ENCODE assay signal across 7 mouse cellular contexts in the genomic region with DNA sequence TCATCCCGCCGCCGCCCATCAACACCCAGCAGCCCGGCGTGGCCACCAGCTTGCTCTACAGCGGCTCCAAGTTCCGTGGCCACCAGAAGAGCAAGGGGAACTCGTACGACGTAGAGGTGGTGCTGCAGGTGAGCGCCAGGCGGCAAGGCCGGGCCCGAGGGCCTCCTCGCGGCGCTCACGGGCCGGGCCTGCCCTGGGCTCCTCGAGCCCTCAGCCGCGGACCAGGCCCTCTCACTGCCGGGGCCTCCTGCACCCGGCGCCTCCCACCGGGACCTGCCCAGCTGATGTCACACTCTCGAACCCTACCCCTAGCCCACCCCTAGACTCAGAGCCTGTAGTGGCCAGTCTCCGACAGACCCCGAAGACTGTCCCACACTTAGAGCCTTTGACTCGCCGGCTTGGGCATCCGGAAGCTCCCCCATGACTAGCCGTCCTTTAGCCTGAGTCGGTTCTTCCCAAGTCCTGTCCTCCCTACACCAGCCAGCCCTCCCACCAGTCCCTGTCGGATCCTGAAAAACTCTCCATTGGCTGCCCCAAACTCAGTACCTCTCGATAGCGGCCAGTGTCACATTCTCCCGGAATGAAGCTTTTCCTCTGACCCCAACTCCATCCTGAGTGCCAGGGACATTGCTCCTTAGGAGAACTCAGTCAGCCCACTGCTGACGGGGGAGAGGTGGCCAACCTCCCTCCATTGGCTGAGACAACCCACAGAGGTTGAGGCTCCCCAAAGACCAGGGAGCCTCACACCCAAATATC. TPM values are rescaled to one million over a fixed set of nuclear protein-coding genes. Genes with fewer than 3 reads are reported as not detected.
DNase-seq lines count a peak whose midpoint lies in the region; ATAC-seq and TF ChIP-seq lines count a peak whose summit lies in the region.

A gene (minus strand): TSS at position 741 of the 756 bp plus-strand sequence.

- DNase-seq in urinary bladder, postnatal 25 days (ENCODE audit: low spot score), result peak; percentile 36
- DNase-seq in urinary bladder, postnatal 14 days (ENCODE audit: low spot score), result no peak
- no peak for DNase-seq in forebrain, postnatal 0 days
- peak; percentile 32 for DNase-seq in limb, embryonic 14.5 days (ENCODE audit: low spot score)

- H3K9me3 ChIP-seq in forebrain, postnatal 0 days (ENCODE audit: low read length), result no peaks in the 10 kb centered on the region
- H3K9me3 ChIP-seq in hindbrain, embryonic 13.5 days, result no peaks in the 10 kb centered on the region
- no peaks in the 10 kb centered on the region for H3K9me3 ChIP-seq in limb, embryonic 14.5 days (ENCODE audit: control insufficient read depth, low read length)

- H3K4me1 ChIP-seq in bone marrow macrophage, adult 2 months (ENCODE audit: control insufficient read depth, insufficient read depth, low read length), result peaks cover 20% of the 10 kb centered on the region
- peaks cover 16% of the 10 kb centered on the region for H3K4me1 ChIP-seq in forebrain, postnatal 0 days (ENCODE audit: insufficient read depth)
- peaks cover 38% of the 10 kb centered on the region for H3K4me1 ChIP-seq in hindbrain, embryonic 13.5 days (replicated peaks)
- H3K4me1 ChIP-seq in limb, embryonic 14.5 days (ENCODE audit: control insufficient read depth, insufficient read depth, low read length), result peaks cover 15% of the 10 kb centered on the region

- H3K79me2 ChIP-seq in myocyte (ENCODE audit: control insufficient read depth, insufficient read depth), result peaks cover 35% of the 10 kb centered on the region

- H3K4me2 ChIP-seq in forebrain, postnatal 0 days (ENCODE audit: low read depth), result peak within 1 kb of the TSS; percentile 67
- peak within 1 kb of the TSS; percentile 80 for H3K4me2 ChIP-seq in hindbrain, embryonic 13.5 days
- H3K4me2 ChIP-seq in limb, embryonic 14.5 days (replicated peaks; ENCODE audit: low read depth, low read length, severe bottlenecking), result peak within 1 kb of the TSS; percentile 88
- peak within 1 kb of the TSS; percentile 92 for H3K4me2 ChIP-seq in myocyte (ENCODE audit: low read depth)

- no peak for TF ChIP-seq CTCF in bone marrow macrophage, adult 2 months (IDR thresholded peaks at IDR 0.05; ENCODE audit: low read depth, low read length)
- TF ChIP-seq CTCF in forebrain, postnatal 0 days (IDR thresholded peaks at IDR 0.05; ENCODE audit: low read depth), result no peak

- no peak for TF ChIP-seq POLR2A in bone marrow macrophage, adult 2 months (IDR thresholded peaks at IDR 0.05; ENCODE audit: borderline replicate concordance, low read depth, low read length)
- TF ChIP-seq POLR2A in limb, embryonic 14.5 days (IDR thresholded peaks at IDR 0.05; ENCODE audit: borderline replicate concordance, extremely low read depth, insufficient read depth, insufficient read length), result no peak
- TF ChIP-seq POLR2A in myocyte (IDR thresholded peaks at IDR 0.05; ENCODE audit: insufficient read length, low read depth), result no peak

- peak within 1 kb of the TSS; percentile 81 for H3K4me3 ChIP-seq in bone marrow macrophage, adult 2 months (ENCODE audit: insufficient read depth, low read length)
- H3K4me3 ChIP-seq in forebrain, postnatal 0 days (ENCODE audit: low read depth, low read length), result peak within 1 kb of the TSS; percentile 83
- peak within 1 kb of the TSS; percentile 79 for H3K4me3 ChIP-seq in hindbrain, embryonic 13.5 days
- peak within 1 kb of the TSS; percentile 98 for H3K4me3 ChIP-seq in limb, embryonic 14.5 days (replicated peaks; ENCODE audit: low read length)
- H3K4me3 ChIP-seq in myocyte, result peak within 1 kb of the TSS; percentile 67

- peak within 1 kb of the TSS; percentile 81 for H3K9ac ChIP-seq in forebrain, postnatal 0 days
- peak within 1 kb of the TSS; percentile 88 for H3K9ac ChIP-seq in hindbrain, embryonic 13.5 days
- peak within 1 kb of the TSS; percentile 94 for H3K9ac ChIP-seq in limb, embryonic 14.5 days (ENCODE audit: low read depth, low read length, severe bottlenecking)

- 5% methylated on average over 38 of the region's 39 CpGs for WGBS in forebrain, postnatal 0 days
- WGBS in hindbrain, embryonic 13.5 days, result under 1% methylated on average over 38 of the region's 39 CpGs
- WGBS in limb, embryonic 14.5 days, result under 1% methylated on average over 25 of the region's 39 CpGs

- ATAC-seq in forebrain, postnatal 0 days, result no peak; the same call in 1 of the 2 replicates
- ATAC-seq in hindbrain, embryonic 13.5 days (ENCODE audit: low FRiP score), result peak; percentile 59
- ATAC-seq in limb, embryonic 14.5 days (ENCODE audit: low FRiP score, low read depth), result peak; percentile 10; the same call in 1 of the 2 replicates

- H3K27ac ChIP-seq in bone marrow macrophage, adult 2 months (ENCODE audit: insufficient read depth, low read depth, low read length), result peak within 1 kb of the TSS; percentile 52
- H3K27ac ChIP-seq in forebrain, postnatal 0 days (ENCODE audit: low read depth, low read length), result peak within 1 kb of the TSS; percentile 84
- H3K27ac ChIP-seq in hindbrain, embryonic 13.5 days, result peak within 1 kb of the TSS; percentile 92
- peak within 1 kb of the TSS; percentile 88 for H3K27ac ChIP-seq in limb, embryonic 14.5 days (replicated peaks; ENCODE audit: low read depth, low read length)

- no peaks in the 10 kb centered on the region for H3K27me3 ChIP-seq in forebrain, postnatal 0 days (ENCODE audit: insufficient read depth, low read length)
- H3K27me3 ChIP-seq in hindbrain, embryonic 13.5 days, result no peaks in the 10 kb centered on the region
- H3K27me3 ChIP-seq in limb, embryonic 14.5 days (ENCODE audit: control insufficient read depth, insufficient read depth, low read length), result no peaks in the 10 kb centered on the region
- no peaks in the 10 kb centered on the region for H3K27me3 ChIP-seq in myocyte (ENCODE audit: control insufficient read depth, insufficient read depth, insufficient read length)

- peak within 1 kb of the TSS; percentile 51 for H3ac ChIP-seq in myocyte (ENCODE audit: control insufficient read depth, insufficient read length)

- no peaks in the 10 kb centered on the region for H3K36me3 ChIP-seq in forebrain, postnatal 0 days (ENCODE audit: insufficient read depth)
- no peaks in the 10 kb centered on the region for H3K36me3 ChIP-seq in hindbrain, embryonic 13.5 days
- no peaks in the 10 kb centered on the region for H3K36me3 ChIP-seq in limb, embryonic 14.5 days (ENCODE audit: control insufficient read depth, insufficient read depth, low read length)
- no peaks in the 10 kb centered on the region for H3K36me3 ChIP-seq in myocyte (ENCODE audit: control insufficient read depth, insufficient read depth)

TF ChIP-seq in myocyte, 11 proteins besides CTCF, POLR2A, EP300 and RAD21:
- no peak for TF ChIP-seq MAX (IDR thresholded peaks at IDR 0.05; ENCODE audit: low read depth)

RNA-seq across cellular contexts. Expression of the gene that starts here (rescaled TPM):
- 18.1 and 20.3 TPM in 2 replicates for polyA plus RNA-seq in bone marrow macrophage, adult 2 months (2012; ENCODE audit: insufficient read depth, insufficient read length, missing spikeins)
- 32.5 and 34.5 TPM in 2 replicates for total RNA-seq in forebrain, postnatal 0 days (2014; rRNA removed)
- 38.2 and 50.8 TPM in 2 replicates for polyA plus RNA-seq in forebrain, postnatal 0 days (2015; fragmentation: Nextera tagmentation; extraction: Ambion mirVana)
- 39.6 and 46.6 TPM in 2 replicates for polyA plus RNA-seq in hindbrain, embryonic 13.5 days (2015; fragmentation: Nextera tagmentation; extraction: Ambion mirVana)
- polyA plus RNA-seq in limb, embryonic 14.5 days (2012; rRNA removed), result 38.0 and 46.2 TPM in 2 replicates
- polyA plus RNA-seq in limb, embryonic 14.5 days (2014; fragmentation: Nextera tagmentation; extraction: Ambion mirVana), result 47.0 and 50.1 TPM in 2 replicates
- polyA plus RNA-seq in myocyte (2012; fragmentation: generic; extraction: Trizol), result 32.5 TPM

Comparison
In these comparisons a context has a peak if more than half of its experiments do, and no peak if none do; other contexts are left out.
1. DNase-seq: peak in urinary bladder, postnatal 25 days (single experiment) and limb, embryonic 14.5 days (single experiment); none in urinary bladder, postnatal 14 days (single experiment) and forebrain, postnatal 0 days (single experiment).
2. Peak in every context shown above with its lines, with median percentiles within 50 percentile points of each other: H3K27ac ChIP-seq, H3K4me3 ChIP-seq, H3K4me2 ChIP-seq and H3K9ac ChIP-seq.